Mouse (Mus musculus) ES-E14 (cell line): Measurements from ENCODE around the gene Rgs6.

Experiments
- CHD2 ChIP-seq: IDR thresholded peaks from 2 replicates; pipeline ENCODE4 v1.6.1; 2014; ENCODE audit warnings: mild to moderate bottlenecking, low read depth, low read length, inconsistent platforms
- MAFK ChIP-seq: IDR thresholded peaks from 2 replicates; pipeline ENCODE4 v1.6.1; 2014; ENCODE audit warnings: mild to moderate bottlenecking, low read depth, low read length, inconsistent platforms; ENCODE audit not compliant: insufficient read depth
- ZC3H11A ChIP-seq: IDR thresholded peaks from 2 replicates; pipeline ENCODE4 v1.6.1; 2012; ENCODE audit warnings: low read depth, mild to moderate bottlenecking, inconsistent platforms, low read length, borderline replicate concordance
- ZNF384 ChIP-seq: IDR thresholded peaks from 2 replicates; pipeline ENCODE4 v1.6.1; 2012; ENCODE audit warnings: low read depth, low read length, inconsistent platforms

DNA sequence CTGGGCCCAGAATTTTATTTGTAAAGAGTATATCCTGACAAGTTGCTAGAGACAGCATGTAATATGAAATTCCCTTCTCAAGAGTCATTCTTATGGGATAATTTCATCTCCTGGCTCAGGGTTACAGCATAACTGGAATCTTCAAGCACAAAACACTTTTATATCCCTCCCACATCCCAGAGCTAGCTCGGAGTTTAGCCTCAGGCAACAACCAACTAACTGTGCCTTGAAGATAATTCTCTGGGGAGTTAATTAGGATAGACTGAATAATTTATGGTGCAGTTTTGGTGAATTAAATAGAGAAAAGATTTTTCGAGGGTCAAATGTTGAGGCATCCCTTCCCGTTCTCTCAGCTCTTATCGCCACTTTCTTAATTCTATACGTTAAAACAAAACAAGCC is 214.6 kb downstream of the Rgs6 start:
- TF ChIP-seq CHD2 (no peak), ZNF384 (no peak), ZC3H11A (no peak), MAFK (no peak)
